Mouse (Mus musculus): ENCODE results near the gene Vamp8. TPM values are rescaled to one million over a fixed set of nuclear protein-coding genes. Genes with fewer than 3 reads are reported as not detected.
A peak's percentile ranks its signal among the peaks of the same experiment; 100 is the strongest.

Vamp8 gene
- polyA plus RNA-seq, 1 experiment from 2014 or later, result 212 TPM

DNA sequence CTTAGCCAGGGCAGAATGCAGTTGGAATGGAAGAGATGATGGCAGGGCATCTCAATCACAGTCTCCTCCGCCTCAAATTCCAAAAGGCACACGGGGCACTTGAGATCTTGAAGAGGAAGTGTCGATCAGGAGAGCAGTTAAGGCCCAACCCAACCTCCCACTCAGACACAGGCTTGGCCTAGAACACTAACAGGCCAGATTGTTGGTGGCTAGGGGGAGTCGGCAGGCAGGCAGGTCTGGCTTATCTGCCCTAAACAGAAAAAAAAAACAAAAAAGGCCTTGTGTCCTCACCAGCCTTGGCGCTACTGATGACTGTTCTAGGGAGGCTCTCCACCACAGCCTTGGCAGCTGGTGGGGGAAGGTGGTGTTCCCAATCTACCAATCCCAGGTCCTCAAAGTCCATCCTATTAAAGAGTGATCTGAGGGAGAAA, 29.4 kb downstream of the Vamp8 start:
- ATAC-seq (ENCODE audit: low read depth), result no peak
- Histone ChIP-seq H3K4me1 (ENCODE audit: control insufficient read depth, low read depth, low read length) (peaks cover 42% of the 10 kb centered on the region), H3K4me2 (ENCODE audit: low read depth, low read length) (peak overlapping the region; percentile 57), H3K27me3 (ENCODE audit: control insufficient read depth, insufficient read depth, low read depth, low read length) (peaks cover 6% of the 10 kb centered on the region), H3K36me3 (ENCODE audit: control insufficient read depth, insufficient read depth) (peaks cover 16% of the 10 kb centered on the region), H3K9me3 (replicated peaks; ENCODE audit: control insufficient read depth, low read length) (no peaks in the 10 kb centered on the region), H3K9ac (ENCODE audit: low read depth, low read length) (peak overlapping the region; percentile 87), H3K27ac (ENCODE audit: low read length) (peak overlapping the region; percentile 47), H3K4me3 (ENCODE audit: low read depth, low read length) (peak overlapping the region; percentile 80)
- WGBS (ENCODE audit: insufficient replicate concordance), result 21% methylated on average over 5 of the region's 5 CpGs

DNA sequence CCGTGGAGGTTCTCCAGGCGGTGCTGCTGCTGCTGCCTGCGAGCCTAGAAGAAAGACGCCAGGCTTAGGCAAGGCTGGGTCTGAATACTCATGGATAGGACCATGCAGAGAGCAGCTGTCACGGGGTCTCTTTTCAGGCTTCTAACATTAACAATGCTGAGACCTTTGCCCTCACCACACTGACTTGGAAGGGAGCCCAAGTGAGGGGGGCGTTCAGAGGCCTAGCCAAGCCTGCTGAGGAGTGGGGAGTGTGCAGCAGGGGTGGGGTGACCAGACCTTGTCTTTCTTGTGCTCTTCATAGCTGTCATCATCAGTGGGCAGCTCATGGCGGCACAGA, 29.9 kb downstream of the Vamp8 start:
- WGBS (ENCODE audit: insufficient replicate concordance), result 86% methylated on average over 7 of the region's 7 CpGs
- peak overlapping the region; percentile 80 for H3K4me3 ChIP-seq (ENCODE audit: low read depth, low read length)
- H3K27me3 ChIP-seq (ENCODE audit: control insufficient read depth, insufficient read depth, low read depth, low read length), result peaks cover 12% of the 10 kb centered on the region
- H3K36me3 ChIP-seq (ENCODE audit: control insufficient read depth, insufficient read depth), result peaks cover 16% of the 10 kb centered on the region
- no peak for ATAC-seq (ENCODE audit: low read depth)
- H3K9ac ChIP-seq (ENCODE audit: low read depth, low read length), result no peak overlapping the region
- peak overlapping the region; percentile 47 for H3K27ac ChIP-seq (ENCODE audit: low read length)
- H3K4me2 ChIP-seq (ENCODE audit: low read depth, low read length), result peak overlapping the region; percentile 57
- peaks cover 43% of the 10 kb centered on the region for H3K4me1 ChIP-seq (ENCODE audit: control insufficient read depth, low read depth, low read length)
- H3K9me3 ChIP-seq (replicated peaks; ENCODE audit: control insufficient read depth, low read length), result no peaks in the 10 kb centered on the region

DNA sequence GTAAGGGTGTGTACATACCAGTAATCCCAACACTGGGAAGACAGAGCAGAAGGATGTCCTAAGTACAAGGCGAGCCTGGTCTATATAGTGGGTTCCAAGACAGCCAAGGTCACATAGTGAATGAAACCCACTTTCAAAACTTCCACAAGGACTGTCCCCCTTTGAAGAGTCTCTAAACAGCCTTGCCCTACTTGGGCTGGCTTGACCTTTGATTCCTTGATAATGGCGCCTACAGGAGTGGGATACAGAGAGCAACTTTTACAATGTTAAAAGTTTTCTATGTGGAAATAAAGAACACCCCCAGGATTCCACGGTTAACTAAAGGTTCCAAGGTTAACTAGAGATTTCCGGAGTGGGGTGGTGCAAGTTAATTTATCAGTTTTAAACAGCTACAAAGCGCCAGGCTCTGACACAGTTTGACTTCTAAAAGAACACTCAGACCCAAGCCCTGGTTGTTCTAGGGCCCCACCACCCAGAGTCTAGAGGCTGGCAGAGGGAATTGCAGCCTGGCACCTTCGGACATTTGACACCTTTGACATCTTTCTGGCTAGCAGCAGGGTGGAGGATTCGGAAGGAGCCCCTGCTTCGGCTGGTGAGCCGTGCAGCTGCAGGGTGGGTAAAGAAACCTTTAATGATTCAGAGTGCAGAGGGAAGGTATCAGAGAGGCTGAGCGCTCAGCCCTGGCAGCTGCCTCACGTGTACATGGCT, 30.5 kb downstream of the Vamp8 start:
- peak overlapping the region; percentile 47 for H3K27ac ChIP-seq (ENCODE audit: low read length)
- peaks cover 48% of the 10 kb centered on the region for H3K4me1 ChIP-seq (ENCODE audit: control insufficient read depth, low read depth, low read length)
- WGBS (ENCODE audit: insufficient replicate concordance), result 68% methylated on average over 11 of the region's 11 CpGs
- peaks cover 17% of the 10 kb centered on the region for H3K27me3 ChIP-seq (ENCODE audit: control insufficient read depth, insufficient read depth, low read depth, low read length)
- H3K4me3 ChIP-seq (ENCODE audit: low read depth, low read length), result no peak overlapping the region
- no peak overlapping the region for H3K9ac ChIP-seq (ENCODE audit: low read depth, low read length)
- peak overlapping the region; percentile 27; the same call in 1 of the 2 replicates for H3K4me2 ChIP-seq (ENCODE audit: low read depth, low read length)
- no peak for ATAC-seq (ENCODE audit: low read depth)
- H3K9me3 ChIP-seq (replicated peaks; ENCODE audit: control insufficient read depth, low read length), result no peaks in the 10 kb centered on the region
- H3K36me3 ChIP-seq (ENCODE audit: control insufficient read depth, insufficient read depth), result peaks cover 16% of the 10 kb centered on the region

DNA sequence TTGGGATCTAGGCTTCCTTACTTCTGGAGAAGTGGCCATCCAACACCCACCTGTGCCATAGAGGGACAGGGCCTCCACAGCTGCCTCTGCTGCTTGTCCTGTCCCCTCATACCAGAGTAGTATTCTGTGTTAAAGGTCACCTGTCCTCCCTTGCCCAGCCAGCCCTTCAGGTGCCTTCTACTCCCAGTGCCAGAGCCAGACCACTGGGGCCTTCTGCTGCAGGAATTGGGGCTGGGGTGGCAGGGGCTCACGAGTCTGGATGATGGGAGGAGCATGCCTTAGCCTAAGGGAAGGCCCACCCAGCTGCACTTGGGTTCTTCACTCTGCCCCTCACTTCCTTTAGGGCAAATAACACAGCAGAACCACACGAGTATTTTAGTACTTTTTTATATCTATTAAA, 31.2 kb downstream of the Vamp8 start:
- H3K9ac ChIP-seq (ENCODE audit: low read depth, low read length), result no peak overlapping the region

DNA sequence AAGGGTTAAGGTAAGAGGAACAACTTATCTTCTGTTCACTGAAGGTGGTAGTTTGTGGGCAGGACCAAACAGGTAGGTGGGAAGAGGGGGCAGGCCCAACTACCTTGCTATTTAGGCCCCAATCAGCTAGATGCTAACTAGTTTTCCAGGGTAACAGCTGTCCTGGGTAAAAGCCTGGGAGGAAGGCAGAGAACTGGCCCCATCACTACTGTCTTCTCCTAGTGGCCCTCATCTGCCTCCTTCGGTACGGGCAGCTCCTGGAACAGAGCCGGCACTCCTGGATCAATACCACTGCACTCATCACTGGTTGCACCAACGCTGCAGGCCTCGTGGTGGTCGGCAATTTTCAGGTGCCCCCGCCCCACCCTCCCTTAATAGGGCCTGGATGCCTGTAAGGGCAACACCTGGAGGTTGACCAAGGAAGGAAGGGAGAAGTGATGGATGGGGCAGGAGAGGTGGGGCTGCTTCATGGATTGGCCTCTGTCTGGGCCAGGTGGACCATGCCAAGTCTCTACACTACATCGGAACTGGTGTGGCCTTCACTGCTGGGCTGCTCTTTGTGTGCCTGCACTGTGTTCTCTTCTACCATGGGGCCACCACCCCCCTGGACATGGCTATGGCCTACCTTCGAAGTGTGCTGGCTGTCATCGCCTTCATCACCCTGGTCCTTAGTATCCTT, 32.3 kb downstream of the Vamp8 start:
- no peak overlapping the region for H3K4me2 ChIP-seq (ENCODE audit: low read depth, low read length)
- H3K9me3 ChIP-seq (replicated peaks; ENCODE audit: control insufficient read depth, low read length), result no peaks in the 10 kb centered on the region
- 73% methylated on average over 10 of the region's 10 CpGs for WGBS (ENCODE audit: insufficient replicate concordance)
- ATAC-seq (ENCODE audit: low read depth), result no peak
- H3K4me1 ChIP-seq (ENCODE audit: control insufficient read depth, low read depth, low read length), result peaks cover 56% of the 10 kb centered on the region
- H3K36me3 ChIP-seq (ENCODE audit: control insufficient read depth, insufficient read depth), result peaks cover 16% of the 10 kb centered on the region
- no peak overlapping the region for H3K27ac ChIP-seq (ENCODE audit: low read length)
- H3K9ac ChIP-seq (ENCODE audit: low read depth, low read length), result no peak overlapping the region
- H3K4me3 ChIP-seq (ENCODE audit: low read depth, low read length), result no peak overlapping the region
- peaks cover 32% of the 10 kb centered on the region for H3K27me3 ChIP-seq (ENCODE audit: control insufficient read depth, insufficient read depth, low read depth, low read length)

More for the DNA sequence above, 31.2 kb downstream of the Vamp8 start:
- Histone ChIP-seq H3K4me3 (ENCODE audit: low read depth, low read length) (no peak overlapping the region), H3K27ac (ENCODE audit: low read length) (no peak overlapping the region), H3K27me3 (ENCODE audit: control insufficient read depth, insufficient read depth, low read depth, low read length) (peaks cover 24% of the 10 kb centered on the region), H3K4me1 (ENCODE audit: control insufficient read depth, low read depth, low read length) (peaks cover 55% of the 10 kb centered on the region), H3K9me3 (replicated peaks; ENCODE audit: control insufficient read depth, low read length) (no peaks in the 10 kb centered on the region), H3K36me3 (ENCODE audit: control insufficient read depth, insufficient read depth) (peaks cover 16% of the 10 kb centered on the region), H3K4me2 (ENCODE audit: low read depth, low read length) (no peak overlapping the region)
- 56% methylated on average over 2 of the region's 2 CpGs for WGBS (ENCODE audit: insufficient replicate concordance)
- ATAC-seq (ENCODE audit: low read depth), result no peak

DNA sequence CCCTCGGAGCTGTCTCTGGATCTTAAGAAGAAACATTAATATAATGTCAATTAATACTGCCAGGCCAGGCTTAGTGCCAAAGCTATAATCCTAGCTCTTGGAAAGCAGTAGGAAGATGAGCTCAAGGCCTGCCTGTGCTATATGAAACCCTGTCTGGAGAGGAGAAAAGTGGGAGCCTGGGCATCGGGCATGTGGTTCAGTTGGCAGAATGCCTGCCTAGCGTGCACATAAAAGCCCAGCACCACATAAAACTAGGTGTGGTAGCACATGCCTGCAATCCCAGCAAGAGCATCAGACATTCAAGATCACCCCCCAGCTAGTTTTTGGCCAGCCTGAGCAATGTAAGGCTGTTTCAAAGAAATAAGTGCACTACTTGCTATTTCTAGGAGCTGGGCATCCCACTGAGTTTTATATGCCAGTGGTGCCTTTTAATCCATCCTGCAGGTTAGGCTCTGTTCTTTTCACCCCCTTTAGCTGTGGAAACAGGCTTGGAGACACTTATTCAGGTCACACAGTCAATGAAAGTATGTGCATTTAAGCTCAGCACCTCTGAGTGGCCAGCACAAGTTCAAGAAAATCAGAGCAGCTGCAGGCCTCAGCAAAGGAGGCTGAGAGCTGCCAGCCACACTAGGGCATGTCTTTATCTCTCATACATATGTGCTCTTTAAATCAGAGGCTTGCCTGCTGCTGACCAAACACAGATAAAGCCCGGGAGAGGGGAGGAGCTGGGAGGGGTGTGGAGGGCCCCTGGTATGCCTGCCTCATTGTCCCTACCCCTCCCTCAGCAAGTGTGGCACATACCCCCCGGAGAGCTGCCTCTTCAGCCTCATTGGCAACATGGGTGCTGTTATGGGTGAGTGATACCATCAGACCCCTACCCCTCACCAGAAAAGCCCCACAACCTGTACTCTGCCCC, 33.1 kb downstream of the Vamp8 start:
- ATAC-seq (ENCODE audit: low read depth), result peak; percentile 22
- peaks cover 51% of the 10 kb centered on the region for H3K4me1 ChIP-seq (ENCODE audit: control insufficient read depth, low read depth, low read length)

DNA sequence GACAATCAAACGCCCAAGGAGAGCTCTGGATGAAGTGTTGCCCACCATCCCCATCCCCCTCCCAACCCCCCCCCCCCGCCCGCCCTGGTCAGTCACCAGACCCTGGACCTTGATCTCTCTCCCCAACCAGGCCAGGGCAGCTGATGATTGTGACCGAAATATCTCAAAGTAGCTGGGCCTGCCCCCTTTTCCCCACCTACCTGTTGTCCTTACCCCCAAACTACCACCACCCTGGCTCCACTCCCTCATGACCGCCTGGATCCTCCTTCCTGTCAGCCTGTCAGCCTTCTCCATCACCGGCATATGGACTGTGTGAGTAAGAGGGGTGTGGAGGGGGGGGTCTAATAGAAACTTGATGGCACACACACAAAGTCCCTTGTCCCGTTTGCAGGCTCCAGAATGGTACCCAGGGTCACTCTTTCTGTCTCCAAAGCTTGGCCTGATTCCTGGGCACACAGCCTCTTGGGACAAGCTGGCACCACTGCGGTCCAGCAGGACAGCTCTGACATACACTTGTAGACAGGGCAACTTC, 34.4 kb downstream of the Vamp8 start:
- Histone ChIP-seq H3K4me2 (ENCODE audit: low read depth, low read length) (peak overlapping the region; percentile 58), H3K4me3 (ENCODE audit: low read depth, low read length) (peak overlapping the region; percentile 61), H3K36me3 (ENCODE audit: control insufficient read depth, insufficient read depth) (peaks cover 16% of the 10 kb centered on the region), H3K4me1 (ENCODE audit: control insufficient read depth, low read depth, low read length) (peaks cover 55% of the 10 kb centered on the region), H3K27ac (ENCODE audit: low read length) (peak overlapping the region; percentile 45), H3K27me3 (ENCODE audit: control insufficient read depth, insufficient read depth, low read depth, low read length) (peaks cover 32% of the 10 kb centered on the region), H3K9ac (ENCODE audit: low read depth, low read length) (peak overlapping the region; percentile 57), H3K9me3 (replicated peaks; ENCODE audit: control insufficient read depth, low read length) (no peaks in the 10 kb centered on the region)
- 45% methylated on average over 8 of the region's 8 CpGs for WGBS (ENCODE audit: insufficient replicate concordance)
- ATAC-seq (ENCODE audit: low read depth), result peak; percentile 14; the same call in 1 of the 2 replicates

More for the DNA sequence above, 33.1 kb downstream of the Vamp8 start:
- WGBS (ENCODE audit: insufficient replicate concordance), result 53% methylated on average over 5 of the region's 5 CpGs
- H3K4me3 ChIP-seq (ENCODE audit: low read depth, low read length), result no peak overlapping the region
- no peak overlapping the region for H3K9ac ChIP-seq (ENCODE audit: low read depth, low read length)
- H3K27me3 ChIP-seq (ENCODE audit: control insufficient read depth, insufficient read depth, low read depth, low read length), result peaks cover 32% of the 10 kb centered on the region
- peak overlapping the region; percentile 58; the same call in 1 of the 2 replicates for H3K4me2 ChIP-seq (ENCODE audit: low read depth, low read length)
- peaks cover 16% of the 10 kb centered on the region for H3K36me3 ChIP-seq (ENCODE audit: control insufficient read depth, insufficient read depth)
- no peaks in the 10 kb centered on the region for H3K9me3 ChIP-seq (replicated peaks; ENCODE audit: control insufficient read depth, low read length)
- no peak overlapping the region for H3K27ac ChIP-seq (ENCODE audit: low read length)

DNA sequence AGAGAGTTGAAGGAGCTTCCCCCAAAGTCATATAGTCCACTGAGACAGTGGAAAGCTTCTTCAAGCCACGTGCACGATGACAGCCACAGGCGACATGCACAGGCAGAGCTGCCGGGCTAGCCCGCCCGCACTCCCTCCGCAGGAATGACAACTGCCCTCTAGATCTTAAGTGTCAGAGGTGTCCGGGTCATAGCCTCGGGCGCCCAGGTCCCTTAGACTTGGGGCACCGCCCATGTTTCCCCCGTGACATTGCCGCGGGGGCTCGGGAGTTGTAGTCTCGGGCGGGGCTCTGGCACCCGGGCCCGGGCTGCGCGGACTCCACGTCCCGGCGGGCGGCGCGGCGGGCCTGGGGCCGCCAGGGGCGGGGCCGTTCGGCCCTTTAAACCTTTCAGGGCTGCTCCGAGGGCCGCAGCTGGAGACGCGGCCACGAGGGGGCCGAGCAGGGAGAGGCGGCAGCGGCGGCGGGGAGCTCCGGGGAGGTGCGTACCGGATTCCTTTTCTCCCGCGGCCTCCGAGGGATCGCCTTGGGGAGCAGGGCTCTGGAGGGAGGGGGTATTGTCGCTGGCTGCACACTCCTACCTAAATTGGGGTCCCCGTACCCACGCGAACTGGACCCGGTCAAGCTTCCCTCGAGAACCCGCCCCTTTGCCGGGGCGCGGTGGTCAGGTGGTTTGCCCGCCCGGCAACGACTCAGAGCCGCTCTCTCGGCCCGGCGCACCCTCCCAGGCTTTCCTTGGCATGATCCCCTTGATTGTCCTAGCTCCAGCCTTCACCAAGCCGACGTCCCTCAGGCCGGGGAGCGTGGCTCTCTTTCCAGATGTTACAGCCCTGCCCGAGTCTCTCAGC, 35.2 kb downstream of the Vamp8 start, which contains the start of gene Tmem150a:
Gene Tmem150a (plus strand): TSS at position 382 of the 846 bp plus-strand sequence.
- Histone ChIP-seq H3K36me3 (ENCODE audit: control insufficient read depth, insufficient read depth) (peaks cover 16% of the 10 kb centered on the region), H3K27ac (ENCODE audit: low read length) (peak within 1 kb of the TSS; percentile 54), H3K4me2 (ENCODE audit: low read depth, low read length) (peak within 1 kb of the TSS; percentile 58), H3K4me3 (ENCODE audit: low read depth, low read length) (peak within 1 kb of the TSS; percentile 61), H3K4me1 (ENCODE audit: control insufficient read depth, low read depth, low read length) (peaks cover 53% of the 10 kb centered on the region), H3K27me3 (ENCODE audit: control insufficient read depth, insufficient read depth, low read depth, low read length) (peaks cover 32% of the 10 kb centered on the region), H3K9me3 (replicated peaks; ENCODE audit: control insufficient read depth, low read length) (no peaks in the 10 kb centered on the region), H3K9ac (ENCODE audit: low read depth, low read length) (peak within 1 kb of the TSS; percentile 57)
- ATAC-seq (ENCODE audit: low read depth), result peak; percentile 75
- WGBS (ENCODE audit: insufficient replicate concordance), result under 1% methylated on average over 70 of the region's 71 CpGs
